Mouse (Mus musculus) layer of hippocampus, adult 9-11 months (tissue): Measurements from ENCODE around the gene Pxdn.

Experiments used
- DNase-seq: peaks from one replicate; pipeline ENCODE4 v3.0.0; 2022

Pxdn gene

DNA sequence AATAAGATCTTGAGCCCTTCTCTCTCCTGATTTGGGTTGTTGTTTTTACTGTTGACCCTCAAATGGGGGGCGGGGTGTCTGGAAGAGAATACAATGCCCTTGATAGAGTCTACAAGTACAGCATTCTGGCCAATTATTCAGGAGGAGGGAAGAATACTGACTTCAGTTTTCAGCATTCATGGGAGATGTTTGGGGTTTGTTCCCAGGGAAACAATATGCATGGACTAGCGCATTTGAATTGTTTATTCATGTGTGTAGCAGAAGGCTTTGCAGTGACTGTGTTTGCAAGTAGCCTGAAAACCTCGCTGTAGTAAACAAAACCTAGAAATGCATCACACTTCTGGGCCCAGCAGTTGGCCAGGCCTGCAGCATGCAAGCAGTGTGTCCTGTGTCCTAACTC is 17.1 kb downstream of the Pxdn start:
- no peak for DNase-seq

- DNase-seq, result no peak
Observed at GRCm38 (mm10) chr12:29956969-29957368, 19.6 kb downstream of the Pxdn start.

GRCm38 (mm10) chr12:29958637-29959036 is 21.2 kb downstream of the Pxdn start:
- DNase-seq, result no peak

- no peak for DNase-seq
Observed at GRCm38 (mm10) chr12:29961041-29961440, 23.6 kb downstream of the Pxdn start.

GRCm38 (mm10) chr12:29965016-29965415 is 27.6 kb downstream of the Pxdn start:
- DNase-seq, result no peak

DNA sequence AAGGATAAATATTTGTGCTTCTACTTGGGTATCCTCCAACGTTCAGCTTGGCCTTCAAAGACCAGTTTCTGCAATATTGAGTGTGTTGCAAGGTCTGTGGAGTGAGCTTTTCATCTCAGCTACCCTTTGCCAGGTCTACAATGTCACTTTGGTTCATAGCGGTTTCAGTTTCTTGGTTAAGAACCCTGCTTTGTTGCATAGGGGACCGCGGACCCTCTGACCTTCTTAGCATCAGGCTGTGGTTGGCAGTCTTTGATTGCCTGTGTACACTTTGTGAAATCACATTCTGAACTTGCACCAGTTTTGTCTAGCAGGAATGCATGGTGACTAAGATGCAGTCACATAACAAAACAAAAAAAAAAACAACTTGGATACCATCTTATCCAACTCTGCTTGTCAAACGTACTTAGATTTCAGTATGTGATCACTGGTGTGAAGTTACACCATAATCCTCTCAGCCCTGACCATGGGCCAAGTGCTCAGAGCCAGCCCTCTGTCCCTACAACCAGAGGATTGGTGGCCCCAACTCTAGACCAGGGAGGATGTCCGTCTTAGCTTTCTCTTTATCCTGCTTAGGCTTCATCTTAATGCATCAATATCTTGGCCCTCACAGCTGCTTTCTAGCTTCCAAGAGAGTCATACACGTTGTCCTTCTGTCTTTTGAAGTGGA is 34.5 kb downstream of the Pxdn start:
- no peak for DNase-seq

GRCm38 (mm10) chr12:29972533-29972932 is 35.1 kb downstream of the Pxdn start:
- no peak for DNase-seq

DNA sequence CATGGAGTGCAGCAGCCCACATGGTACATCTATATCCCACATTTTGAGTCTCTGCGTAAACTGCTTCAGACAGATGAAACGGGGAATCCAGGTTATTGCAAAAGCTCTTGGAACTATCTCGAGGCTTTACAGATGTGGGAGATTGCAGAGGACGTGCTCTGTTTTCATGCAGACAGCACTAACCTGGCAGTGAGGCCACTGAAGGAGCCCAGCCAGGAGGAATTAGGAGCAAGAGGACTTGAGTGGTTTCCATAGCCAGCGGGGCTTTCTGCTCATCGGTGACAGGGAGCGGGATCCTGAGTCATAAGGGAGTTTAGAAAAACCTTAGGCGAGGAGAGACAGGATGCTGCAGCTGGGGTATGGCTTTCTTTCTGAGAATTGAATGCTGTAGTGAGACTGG is 42.7 kb downstream of the Pxdn start:
- DNase-seq, result no peak

GRCm38 (mm10) chr12:29981722-29982293 is 44.4 kb downstream of the Pxdn start:
- no peak for DNase-seq

DNA sequence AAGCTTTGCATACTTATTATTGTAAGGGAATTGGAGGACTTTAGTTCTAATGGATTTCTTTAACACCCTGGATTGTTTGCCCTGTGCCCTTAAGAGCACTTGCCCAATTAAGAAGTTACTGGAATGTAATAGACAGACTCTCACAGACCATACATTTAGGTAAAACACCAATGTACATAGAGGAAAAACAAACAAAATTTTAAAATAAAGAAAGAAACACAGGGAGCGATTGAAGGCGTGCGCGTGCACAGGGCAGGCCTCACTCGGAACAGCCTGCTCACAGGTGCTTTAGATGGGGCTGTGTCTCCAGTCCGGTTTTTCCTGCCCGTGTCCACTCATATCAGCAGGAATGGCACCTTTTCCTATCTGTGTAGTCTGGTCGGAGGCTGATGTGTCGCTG is 45.8 kb downstream of the Pxdn start:
- DNase-seq, result no peak

DNA sequence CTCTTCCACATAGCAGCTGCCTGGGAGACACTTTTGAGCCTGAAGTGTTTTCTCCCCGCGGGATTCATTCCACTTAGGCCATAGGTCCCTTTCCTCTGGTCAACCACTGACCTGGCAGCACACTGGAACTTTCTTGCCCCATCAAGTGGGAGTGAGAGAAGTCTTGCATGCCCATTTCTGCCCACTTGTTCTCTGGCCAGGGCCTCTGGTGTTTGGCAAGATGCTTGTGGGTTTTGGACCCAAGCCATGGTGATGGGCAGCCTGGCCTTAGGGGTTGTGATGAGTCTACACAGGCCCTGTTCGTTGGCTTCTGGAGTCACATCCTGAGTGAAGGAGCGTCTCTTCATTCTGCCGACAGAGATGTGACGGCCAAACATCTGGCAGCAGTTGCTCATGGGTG is 47.7 kb downstream of the Pxdn start:
- DNase-seq, result no peak

- no peak for DNase-seq
Observed at GRCm38 (mm10) chr12:29986241-29986640, 48.8 kb downstream of the Pxdn start.

GRCm38 (mm10) chr12:29998895-29999294 is 61.5 kb downstream of the Pxdn start:
- no peak for DNase-seq

- no peak for DNase-seq
Observed at GRCm38 (mm10) chr12:30001951-30002350, 64.5 kb downstream of the Pxdn start.

GRCm38 (mm10) chr12:30003680-30004364 is 66.4 kb downstream of the Pxdn start:
- peak; percentile 65 for DNase-seq

- no peak for DNase-seq
Observed at GRCm38 (mm10) chr12:30004365-30004723, 66.9 kb downstream of the Pxdn start.

- DNase-seq, result no peak
Observed at GRCm38 (mm10) chr12:30006586-30006985, 69.2 kb downstream of the Pxdn start.

DNA sequence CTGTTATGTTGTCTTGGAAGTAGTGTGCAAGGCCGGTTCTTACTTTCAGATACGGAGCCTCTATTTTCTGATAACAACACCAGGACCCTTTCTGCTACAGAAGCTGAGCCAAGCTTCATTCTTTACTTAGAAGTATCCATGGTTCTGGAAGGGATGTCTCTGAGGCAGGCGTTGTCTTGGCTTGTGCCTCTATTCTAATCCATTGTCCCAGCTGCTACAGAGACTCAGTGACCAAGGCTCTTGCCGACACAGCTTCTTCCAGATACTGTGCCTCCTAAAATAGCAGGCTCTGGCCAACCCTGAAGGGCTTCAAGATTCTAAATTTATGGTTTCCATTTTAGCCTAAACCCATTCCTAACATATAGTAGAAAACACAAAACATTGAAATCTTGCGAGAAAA is 71.3 kb downstream of the Pxdn start:
- no peak for DNase-seq

GRCm38 (mm10) chr12:30015501-30015900 is 78.1 kb downstream of the Pxdn start:
- no peak for DNase-seq

DNA sequence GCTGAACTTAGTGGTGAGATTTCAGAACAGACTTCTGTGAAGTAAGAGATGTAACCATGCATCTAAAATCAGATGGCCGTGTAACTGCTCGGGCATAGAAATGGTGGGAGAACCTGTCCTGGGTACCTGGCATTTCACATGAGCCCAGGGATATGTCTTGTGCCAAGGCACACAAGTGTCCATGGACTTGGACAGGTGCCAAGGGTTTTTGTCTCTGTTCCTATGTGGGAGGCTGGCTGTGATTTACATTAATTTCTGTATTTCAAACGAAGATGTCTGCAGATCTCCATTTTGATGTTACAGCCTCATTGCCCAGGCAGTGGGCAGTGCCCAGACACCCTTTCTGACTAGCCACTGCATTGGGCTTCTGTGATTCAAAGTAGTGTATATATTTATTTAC is 79.7 kb downstream of the Pxdn start:
- no peak for DNase-seq

- no peak for DNase-seq
Observed at GRCm38 (mm10) chr12:30020447-30020846, 83.0 kb downstream of the Pxdn start.

- DNase-seq, result no peak
Observed at GRCm38 (mm10) chr12:30023491-30023890, 86.1 kb downstream of the Pxdn start.

DNA sequence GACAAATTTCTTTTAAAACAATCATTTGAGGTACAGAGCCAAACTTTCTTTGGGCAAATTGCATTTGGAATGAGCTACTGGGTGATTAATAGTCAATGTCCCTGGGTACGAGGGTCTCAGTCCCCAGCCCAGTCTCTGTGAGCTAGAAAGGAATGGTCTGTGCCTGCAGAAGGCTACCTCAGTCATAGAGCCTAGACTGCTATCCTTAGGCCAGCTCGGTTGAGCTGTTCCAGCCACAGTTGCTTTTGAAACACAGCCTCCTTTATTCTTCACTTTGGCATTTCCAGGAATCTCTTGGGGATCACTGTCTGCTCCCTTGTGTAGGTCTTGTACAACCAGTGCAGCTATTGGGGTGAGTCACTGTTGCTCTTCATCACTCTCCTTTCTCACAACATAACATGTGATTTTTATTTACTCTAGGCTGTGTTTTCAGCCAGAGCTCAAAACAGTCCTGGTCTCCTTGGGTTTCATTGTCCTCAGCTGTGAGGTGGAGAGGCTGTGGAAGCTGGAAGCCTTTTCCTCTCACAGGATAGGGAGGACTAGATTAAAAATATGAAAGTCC is 86.9 kb downstream of the Pxdn start:
- no peak for DNase-seq

GRCm38 (mm10) chr12:30027721-30028340 is 90.4 kb downstream of the Pxdn start:
- no peak for DNase-seq
